In the genomic region with DNA sequence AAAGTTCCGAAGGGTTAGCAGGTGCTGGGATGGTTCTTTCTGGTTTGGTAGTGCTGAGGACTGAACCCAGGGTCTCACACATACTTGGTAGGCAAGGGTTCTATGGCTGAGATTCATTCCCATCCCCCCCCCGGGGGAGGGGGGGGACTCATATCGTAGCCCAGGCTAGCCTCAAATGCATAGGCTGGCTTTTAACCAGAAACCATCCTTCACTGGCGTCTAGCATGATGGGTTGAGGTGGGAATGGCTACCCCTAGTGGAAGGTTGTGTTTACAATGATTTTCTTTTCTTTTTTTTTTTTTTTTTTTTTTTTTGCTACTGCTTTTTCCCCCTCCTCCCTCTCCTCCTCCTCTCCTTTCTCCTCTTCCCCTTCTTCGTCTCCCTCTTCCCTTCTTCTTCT, we compare ENCODE assay signal across 14 mouse cellular contexts. TPM values are rescaled to one million over a fixed set of nuclear protein-coding genes. Genes with fewer than 3 reads are reported as not detected.
DNase-seq lines count a peak whose midpoint lies in the region; ATAC-seq and TF ChIP-seq lines count a peak whose summit lies in the region.
"Had no signal": no experiment of that assay in that cellular context is flagged by ENCODE, and none has a peak within 500 bp of the region (broad histone marks: within the 10 kb centered on the region; RNA-seq: fewer than 3 reads in every experiment).

No protein-coding gene starts in this region.

- H3K36me3 ChIP-seq in hindbrain, embryonic 14.5 days (replicated peaks; ENCODE audit: control insufficient read depth, insufficient read depth): no peaks in the 10 kb centered on the region
- no peaks in the 10 kb centered on the region for H3K36me3 ChIP-seq in hindbrain, embryonic 10.5 days
- H3K36me3 ChIP-seq: heart, embryonic 10.5 days; liver, embryonic 13.5 days; neural tube, embryonic 15.5 days had no signal

- no peak overlapping the region for H3K4me3 ChIP-seq in hindbrain, embryonic 14.5 days (replicated peaks; ENCODE audit: low read length)
- H3K4me3 ChIP-seq in hindbrain, embryonic 10.5 days: no peak overlapping the region
- no peak overlapping the region for H3K4me3 ChIP-seq in cortical plate, adult 2 months (ENCODE audit: insufficient read depth, low read length)
- H3K4me3 ChIP-seq: heart, embryonic 10.5 days; liver, embryonic 13.5 days; neural tube, embryonic 15.5 days had no signal

- TF ChIP-seq CTCF in cortical plate, adult 2 months (IDR thresholded peaks at IDR 0.05; ENCODE audit: extremely low read depth, insufficient read depth, low read length): 0 out of 2 replicates have a peak, but pooled peaks have one; percentile 45

- H3K4me1 ChIP-seq in hindbrain, embryonic 14.5 days (replicated peaks; ENCODE audit: control insufficient read depth, insufficient read depth, low read length): peaks cover 10% of the 10 kb centered on the region
- peaks cover 13% of the 10 kb centered on the region for H3K4me1 ChIP-seq in hindbrain, embryonic 10.5 days (replicated peaks)
- H3K4me1 ChIP-seq in cortical plate, adult 2 months (ENCODE audit: control insufficient read depth, insufficient read depth, low read length): no peaks in the 10 kb centered on the region

- DNase-seq in hindbrain, embryonic 14.5 days (ENCODE audit: low spot score): peak; percentile 28
- no peak for DNase-seq in hindbrain, embryonic 10.5 days (ENCODE audit: low spot score)
- peak; percentile 6 for DNase-seq in thymus, postnatal 0 days (ENCODE audit: low spot score)
- no peak for DNase-seq in thymus, postnatal 36 days
- no peak for DNase-seq in MN1 (ENCODE audit: low spot score)
- no peak for DNase-seq in kidney, adult 9 months
- DNase-seq: kidney, adult 2 months; liver, embryonic 13.5 days; thymus, adult 2 months had no signal

- H3K4me2 ChIP-seq in hindbrain, embryonic 14.5 days (replicated peaks): no peak overlapping the region
- H3K4me2 ChIP-seq: liver, embryonic 13.5 days; midbrain, embryonic 11.5 days; neural tube, embryonic 15.5 days had no signal

- TF ChIP-seq POLR2A in cortical plate, adult 2 months (IDR thresholded peaks at IDR 0.05; ENCODE audit: extremely low read depth, insufficient read depth, low read length): no peak

- WGBS in hindbrain, embryonic 14.5 days: 68% methylated on average over 5 of the region's 5 CpGs
- 63% methylated on average over 5 of the region's 5 CpGs for WGBS in hindbrain, embryonic 10.5 days

- H3K9me3 ChIP-seq in hindbrain, embryonic 14.5 days (ENCODE audit: control insufficient read depth, low read length): no peaks in the 10 kb centered on the region
- H3K9me3 ChIP-seq in hindbrain, embryonic 10.5 days: no peaks in the 10 kb centered on the region
- H3K9me3 ChIP-seq: heart, embryonic 10.5 days; liver, embryonic 13.5 days; neural tube, embryonic 15.5 days had no signal

- H3K27ac ChIP-seq in hindbrain, embryonic 14.5 days: no peak overlapping the region
- no peak overlapping the region for H3K27ac ChIP-seq in hindbrain, embryonic 10.5 days
- H3K27ac ChIP-seq in cortical plate, adult 2 months (ENCODE audit: insufficient read depth, low read length): no peak overlapping the region
- H3K27ac ChIP-seq: heart, embryonic 10.5 days; liver, embryonic 13.5 days; neural tube, embryonic 15.5 days had no signal

- ATAC-seq in hindbrain, embryonic 14.5 days (ENCODE audit: low FRiP score): no peak
- ATAC-seq: forebrain, embryonic 16.5 days had no signal

- H3K27me3 ChIP-seq in hindbrain, embryonic 14.5 days (ENCODE audit: control insufficient read depth, insufficient read depth, low read length): no peaks in the 10 kb centered on the region
- no peaks in the 10 kb centered on the region for H3K27me3 ChIP-seq in hindbrain, embryonic 10.5 days (ENCODE audit: insufficient read depth, poor library complexity, severe bottlenecking)
- H3K27me3 ChIP-seq: liver, embryonic 13.5 days; neural tube, embryonic 15.5 days had no signal

- H3K9ac ChIP-seq in hindbrain, embryonic 14.5 days: no peak overlapping the region
- H3K9ac ChIP-seq: liver, embryonic 13.5 days; neural tube, embryonic 15.5 days had no signal

RNA-seq across cellular contexts. Expression of a gene that starts 4.6 kb away (rescaled TPM):
- polyA plus RNA-seq in hindbrain, embryonic 14.5 days (2014; fragmentation: Nextera tagmentation; extraction: Ambion mirVana): 40.9 and 47.3 TPM in 2 replicates
- 47.4 and 60.0 TPM in 2 replicates for polyA plus RNA-seq in hindbrain, embryonic 10.5 days (2016; fragmentation: Nextera tagmentation; extraction: Ambion mirVana)
- polyA plus RNA-seq in thymus, postnatal 0 days (2015; fragmentation: Nextera tagmentation; extraction: Ambion mirVana): 41.3 and 44.7 TPM in 2 replicates
- 53.8 and 54.1 TPM in 2 replicates for polyA plus RNA-seq in cortical plate, adult 2 months (2012; rRNA removed)

RNA-seq across cellular contexts. Expression of a gene that starts 33.5 kb away (rescaled TPM):
- polyA plus RNA-seq in hindbrain, embryonic 14.5 days (2014; fragmentation: Nextera tagmentation; extraction: Ambion mirVana): 0.57 and 1.3 TPM in 2 replicates
- polyA plus RNA-seq in hindbrain, embryonic 10.5 days (2016; fragmentation: Nextera tagmentation; extraction: Ambion mirVana): 1.1 and 1.9 TPM in 2 replicates
- 1.8 and 2.1 TPM in 2 replicates for polyA plus RNA-seq in thymus, postnatal 0 days (2015; fragmentation: Nextera tagmentation; extraction: Ambion mirVana)
- polyA plus RNA-seq in cortical plate, adult 2 months (2012; rRNA removed): 5.4 and 5.8 TPM in 2 replicates

RNA-seq across cellular contexts. Expression of a gene that starts 55.2 kb away (rescaled TPM):
- 10.0 and 10.4 TPM in 2 replicates for polyA plus RNA-seq in hindbrain, embryonic 14.5 days (2014; fragmentation: Nextera tagmentation; extraction: Ambion mirVana)
- polyA plus RNA-seq in hindbrain, embryonic 10.5 days (2016; fragmentation: Nextera tagmentation; extraction: Ambion mirVana): 10.6 and 12.3 TPM in 2 replicates
- polyA plus RNA-seq in thymus, postnatal 0 days (2015; fragmentation: Nextera tagmentation; extraction: Ambion mirVana): 4.4 and 4.8 TPM in 2 replicates
- 24.0 TPM in 2 replicates for polyA plus RNA-seq in cortical plate, adult 2 months (2012; rRNA removed)

Comparison
In these comparisons a context has a peak if more than half of its experiments do, and no peak if none do; other contexts are left out.
1. DNase-seq: peak in hindbrain, embryonic 14.5 days (single experiment) and thymus, postnatal 0 days (single experiment); none in hindbrain, embryonic 10.5 days (single experiment), thymus, postnatal 36 days (0 of 2), MN1 (single experiment) and kidney, adult 9 months (single experiment).